Mouse (Mus musculus): ENCODE results near the gene Olfr380.

Gene Olfr380

GRCm38 (mm10) chr11:73457408-73457807 is at the start of gene Olfr380:
TSS of gene Olfr380 (minus strand) at chr11:73457508.
- no peak for DNase-seq (ENCODE audit: low read depth, low spot score)

- no peak for DNase-seq (ENCODE audit: low read depth, low spot score)
Observed at GRCm38 (mm10) chr11:73491503-73491902, 34.2 kb upstream of the Olfr380 start, which contains the start of gene Olfr381. TSS of gene Olfr381 (minus strand) at chr11:73491603.

DNA sequence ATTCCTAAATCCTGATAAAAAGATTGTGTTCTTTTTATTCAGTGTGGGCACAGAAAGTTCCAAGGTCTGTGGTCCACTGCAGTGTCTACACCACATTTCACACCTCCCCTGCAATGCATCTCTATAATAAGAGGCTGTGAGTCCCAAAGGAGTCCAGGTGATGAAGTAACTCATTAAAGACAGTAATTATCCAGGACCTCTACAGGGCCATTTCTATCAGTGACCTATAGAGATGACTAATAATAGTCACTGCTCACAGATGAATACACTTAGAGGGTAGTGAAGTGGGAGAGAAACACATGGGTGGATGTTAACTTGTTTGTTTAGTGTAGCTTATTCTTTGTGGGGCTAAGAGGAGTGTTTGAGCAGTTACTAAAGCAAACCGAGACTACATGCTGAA is 28.9 kb downstream of the Olfr380 start, which contains the start of gene Olfr378:
Gene Olfr378, minus strand, starts transcription at position 101 of the 400 bp plus-strand sequence.
- DNase-seq (ENCODE audit: low read depth, low spot score): no peak
